Mouse (Mus musculus): ENCODE data around the gene Asl. TPM values are rescaled to one million over a fixed set of nuclear protein-coding genes. Genes with fewer than 3 reads are reported as not detected.

Asl gene
- 34.0 and 39.1 TPM in 2 replicates for total RNA-seq (2014; rRNA removed)
- 52.8 and 54.0 TPM in 2 replicates for polyA plus RNA-seq (2015; fragmentation: Nextera tagmentation; extraction: Ambion mirVana)

DNA sequence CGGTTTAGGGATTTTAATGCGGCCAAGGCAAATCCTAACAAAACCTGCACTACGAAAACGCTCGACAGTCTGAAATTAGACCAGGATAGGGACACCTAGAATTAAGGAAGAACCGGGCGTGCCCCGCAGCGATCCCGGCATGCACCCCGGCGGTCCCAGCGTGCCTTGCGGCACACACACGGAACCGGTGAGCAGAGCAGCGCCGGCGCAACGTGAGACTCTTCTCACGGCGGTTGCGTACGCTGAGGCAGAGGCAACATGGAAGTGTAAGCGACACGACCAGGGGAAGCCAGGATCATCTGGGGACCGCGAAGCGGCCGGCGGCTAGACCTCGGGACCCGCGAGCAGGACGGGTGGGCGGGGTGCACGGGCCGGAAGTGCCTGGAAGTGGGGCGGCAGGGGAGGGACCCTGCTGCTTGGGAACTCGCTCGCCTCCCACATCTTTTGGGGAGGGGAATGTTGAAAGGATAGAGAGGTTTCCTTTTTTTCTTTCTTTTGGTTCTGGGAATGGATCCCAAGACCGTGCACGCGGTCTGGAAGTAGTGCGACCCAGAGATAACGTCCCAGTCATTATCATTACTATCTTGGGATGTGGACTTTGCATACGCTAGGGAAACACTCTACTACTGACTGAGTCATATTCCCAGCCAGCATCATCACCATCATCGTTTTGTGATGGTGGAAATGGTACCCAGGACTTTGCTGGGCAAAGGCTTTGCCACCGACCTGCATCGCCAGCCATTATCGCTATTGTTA is at the start of gene Asl, which contains the start of gene Crcp:
TSS of gene Asl (minus strand) at position 106 of the 756 bp plus-strand sequence.
TSS of gene Crcp (plus strand) at position 149 of the 756 bp plus-strand sequence.
- no peaks in the 10 kb centered on the region for H3K9me3 ChIP-seq (ENCODE audit: low read length)
- TF ChIP-seq CTCF (IDR thresholded peaks at IDR 0.05), result no peak
- H3K4me1 ChIP-seq (ENCODE audit: insufficient read depth, low read length), result no peaks in the 10 kb centered on the region; the same call in 1 of the 2 replicates
- DNase-seq (ENCODE audit: low spot score) (peak; percentile 84), ATAC-seq (ENCODE audit: low FRiP score) (peak; percentile 80)
- H3K27ac ChIP-seq (ENCODE audit: low read depth, low read length), result peak within 1 kb of the TSS; percentile 91
- 2% methylated on average over 51 of the region's 51 CpGs for WGBS
- peak within 1 kb of the TSS; percentile 68 for H3K9ac ChIP-seq (replicated peaks; ENCODE audit: low read length, poor library complexity, severe bottlenecking)
- H3K4me2 ChIP-seq (ENCODE audit: low read depth, low read length, poor library complexity, severe bottlenecking), result peak within 1 kb of the TSS; percentile 53
- H3K4me3 ChIP-seq (ENCODE audit: low read depth, low read length), result peak within 1 kb of the TSS; percentile 59
- no peaks in the 10 kb centered on the region for H3K27me3 ChIP-seq (ENCODE audit: insufficient read depth, low read length)
- no peaks in the 10 kb centered on the region for H3K36me3 ChIP-seq (ENCODE audit: insufficient read depth, low read length)

DNA sequence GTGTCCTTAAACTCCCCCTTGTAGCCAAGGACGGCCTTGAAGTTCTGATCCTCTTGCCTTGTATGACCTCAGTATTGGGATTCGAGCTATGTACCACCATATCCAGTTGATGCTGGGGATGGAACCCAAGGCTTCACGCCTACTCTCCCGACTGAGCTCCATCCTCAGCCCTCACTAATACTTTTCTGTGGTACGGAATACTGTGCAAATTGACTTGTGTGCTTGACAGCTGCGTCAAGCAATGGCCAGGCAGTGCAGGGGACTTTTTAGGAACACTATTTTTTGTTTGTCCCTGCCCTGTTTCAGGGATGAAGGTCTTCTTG is 49.7 kb upstream of the Asl start:
- TF ChIP-seq CTCF (IDR thresholded peaks at IDR 0.05), result no peak
- H3K4me3 ChIP-seq (ENCODE audit: low read depth, low read length), result peak overlapping the region; percentile 79
- peak overlapping the region; percentile 73 for H3K4me2 ChIP-seq (ENCODE audit: low read depth, low read length, poor library complexity, severe bottlenecking)
- WGBS, result 34% methylated on average over 6 of the region's 6 CpGs
- H3K9ac ChIP-seq (replicated peaks; ENCODE audit: low read length, poor library complexity, severe bottlenecking), result peak overlapping the region; percentile 88; the same call in 1 of the 2 replicates
- no peaks in the 10 kb centered on the region for H3K4me1 ChIP-seq (ENCODE audit: insufficient read depth, low read length)
- H3K9me3 ChIP-seq (ENCODE audit: low read length), result no peaks in the 10 kb centered on the region
- no peaks in the 10 kb centered on the region for H3K36me3 ChIP-seq (ENCODE audit: insufficient read depth, low read length)
- ATAC-seq (ENCODE audit: low FRiP score) (peak; percentile 51), DNase-seq (ENCODE audit: low spot score) (no peak)
- H3K27me3 ChIP-seq (ENCODE audit: insufficient read depth, low read length), result no peaks in the 10 kb centered on the region
- peak overlapping the region; percentile 82; the same call in 1 of the 2 replicates for H3K27ac ChIP-seq (ENCODE audit: low read depth, low read length)

DNA sequence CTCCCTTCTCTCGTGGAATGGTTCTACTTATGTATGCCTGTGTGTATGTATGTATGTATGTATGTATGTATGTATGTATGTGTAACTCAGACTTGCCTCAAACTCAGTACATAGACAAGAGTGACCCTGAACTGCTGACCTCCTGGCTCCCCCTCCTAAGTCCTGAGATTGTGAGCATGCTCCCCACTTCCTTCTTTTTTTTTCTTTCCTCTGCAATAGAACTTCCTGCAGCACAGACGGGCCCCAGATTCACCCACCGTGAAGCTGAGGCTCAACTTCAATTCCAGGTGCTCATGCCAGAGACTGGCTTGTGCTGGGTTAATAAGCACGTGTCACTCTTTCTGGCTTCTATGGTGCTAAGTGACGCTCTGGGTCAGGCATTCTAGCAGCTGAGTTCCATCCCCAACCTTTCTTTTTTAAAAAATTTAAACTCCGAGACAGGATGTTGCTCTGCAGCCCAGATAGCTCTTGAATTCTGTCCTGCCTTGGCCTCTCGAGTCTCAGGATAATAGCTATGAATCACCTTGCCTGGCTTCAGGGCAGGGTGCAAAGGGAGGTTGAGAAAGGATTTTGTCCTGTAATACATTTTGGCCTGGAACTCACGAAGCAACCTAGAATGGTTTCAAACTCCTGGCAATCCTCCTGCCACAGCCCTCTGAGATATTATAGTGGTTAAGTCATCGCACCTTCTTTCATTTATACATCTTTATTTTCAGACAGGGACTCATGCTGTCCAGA is 49.2 kb upstream of the Asl start:
- H3K36me3 ChIP-seq (ENCODE audit: insufficient read depth, low read length), result no peaks in the 10 kb centered on the region
- no peak for TF ChIP-seq CTCF (IDR thresholded peaks at IDR 0.05)
- no peaks in the 10 kb centered on the region for H3K4me1 ChIP-seq (ENCODE audit: insufficient read depth, low read length)
- ATAC-seq (ENCODE audit: low FRiP score), result no peak
- H3K9me3 ChIP-seq (ENCODE audit: low read length), result no peaks in the 10 kb centered on the region
- DNase-seq (ENCODE audit: low spot score), result no peak
- no peak overlapping the region for H3K27ac ChIP-seq (ENCODE audit: low read depth, low read length)
- no peaks in the 10 kb centered on the region for H3K27me3 ChIP-seq (ENCODE audit: insufficient read depth, low read length)
- peak overlapping the region; percentile 79; the same call in 1 of the 2 replicates for H3K4me3 ChIP-seq (ENCODE audit: low read depth, low read length)
- peak overlapping the region; percentile 73; the same call in 1 of the 2 replicates for H3K4me2 ChIP-seq (ENCODE audit: low read depth, low read length, poor library complexity, severe bottlenecking)
- H3K9ac ChIP-seq (replicated peaks; ENCODE audit: low read length, poor library complexity, severe bottlenecking), result no peak overlapping the region
- 84% methylated on average over 9 of the region's 9 CpGs for WGBS

DNA sequence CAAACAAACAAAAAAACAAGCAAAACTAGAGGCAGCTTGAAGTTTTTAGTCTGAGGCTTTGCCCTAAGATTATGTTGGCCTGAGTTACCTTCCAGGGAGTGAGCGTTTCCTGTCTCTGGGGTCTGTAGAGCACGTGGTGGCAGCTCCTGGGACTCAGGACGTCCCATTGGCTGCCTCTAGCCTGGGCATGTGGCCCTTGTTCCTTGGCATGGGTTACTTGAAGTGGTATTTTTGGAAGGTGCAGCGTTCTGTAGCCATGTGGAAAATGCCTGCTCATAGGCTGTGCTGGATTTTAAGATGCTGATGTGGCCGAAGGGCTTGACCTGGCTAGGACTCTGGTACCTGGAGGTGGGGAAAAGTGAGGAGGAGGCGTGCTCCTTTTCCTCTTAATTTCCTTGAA is 47.3 kb upstream of the Asl start:
- WGBS, result 64% methylated on average over 6 of the region's 6 CpGs
- Histone ChIP-seq H3K4me1 (ENCODE audit: insufficient read depth, low read length) (no peaks in the 10 kb centered on the region), H3K27ac (ENCODE audit: low read depth, low read length) (no peak overlapping the region), H3K36me3 (ENCODE audit: insufficient read depth, low read length) (no peaks in the 10 kb centered on the region), H3K9me3 (ENCODE audit: low read length) (no peaks in the 10 kb centered on the region), H3K4me2 (ENCODE audit: low read depth, low read length, poor library complexity, severe bottlenecking) (no peak overlapping the region), H3K4me3 (ENCODE audit: low read depth, low read length) (no peak overlapping the region), H3K27me3 (ENCODE audit: insufficient read depth, low read length) (no peaks in the 10 kb centered on the region), H3K9ac (replicated peaks; ENCODE audit: low read length, poor library complexity, severe bottlenecking) (no peak overlapping the region)
- TF ChIP-seq CTCF (IDR thresholded peaks at IDR 0.05), result no peak
- no peak for DNase-seq (ENCODE audit: low spot score)
- ATAC-seq (ENCODE audit: low FRiP score), result no peak

DNA sequence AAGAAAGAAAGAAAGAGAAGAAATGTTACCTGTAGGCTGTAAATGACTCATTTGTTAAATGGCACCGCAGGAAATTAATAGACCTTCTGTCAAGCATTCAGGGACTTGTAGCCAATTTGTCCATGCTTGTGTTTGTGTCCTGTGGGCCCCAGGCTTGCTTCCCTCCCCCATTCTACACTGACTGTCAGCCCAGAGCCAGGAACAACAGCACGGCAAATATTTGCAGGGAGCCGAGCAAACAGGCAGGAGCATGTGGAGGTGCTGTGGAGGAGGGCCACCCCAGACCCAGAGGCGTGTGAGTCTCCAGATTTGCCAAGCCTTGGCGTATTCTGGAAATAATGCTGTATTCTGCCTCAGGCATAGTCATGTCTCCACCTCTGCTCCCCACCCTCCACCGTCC is 45.4 kb upstream of the Asl start:
- H3K4me1 ChIP-seq (ENCODE audit: insufficient read depth, low read length), result no peaks in the 10 kb centered on the region
- H3K27me3 ChIP-seq (ENCODE audit: insufficient read depth, low read length), result no peaks in the 10 kb centered on the region
- no peaks in the 10 kb centered on the region for H3K9me3 ChIP-seq (ENCODE audit: low read length)
- no peak for DNase-seq (ENCODE audit: low spot score)
- ATAC-seq (ENCODE audit: low FRiP score), result no peak
- H3K4me3 ChIP-seq (ENCODE audit: low read depth, low read length), result no peak overlapping the region
- no peak for TF ChIP-seq CTCF (IDR thresholded peaks at IDR 0.05)
- no peak overlapping the region for H3K27ac ChIP-seq (ENCODE audit: low read depth, low read length)
- no peak overlapping the region for H3K4me2 ChIP-seq (ENCODE audit: low read depth, low read length, poor library complexity, severe bottlenecking)
- H3K36me3 ChIP-seq (ENCODE audit: insufficient read depth, low read length), result no peaks in the 10 kb centered on the region
- 80% methylated on average over 6 of the region's 6 CpGs for WGBS
- H3K9ac ChIP-seq (replicated peaks; ENCODE audit: low read length, poor library complexity, severe bottlenecking), result no peak overlapping the region

DNA sequence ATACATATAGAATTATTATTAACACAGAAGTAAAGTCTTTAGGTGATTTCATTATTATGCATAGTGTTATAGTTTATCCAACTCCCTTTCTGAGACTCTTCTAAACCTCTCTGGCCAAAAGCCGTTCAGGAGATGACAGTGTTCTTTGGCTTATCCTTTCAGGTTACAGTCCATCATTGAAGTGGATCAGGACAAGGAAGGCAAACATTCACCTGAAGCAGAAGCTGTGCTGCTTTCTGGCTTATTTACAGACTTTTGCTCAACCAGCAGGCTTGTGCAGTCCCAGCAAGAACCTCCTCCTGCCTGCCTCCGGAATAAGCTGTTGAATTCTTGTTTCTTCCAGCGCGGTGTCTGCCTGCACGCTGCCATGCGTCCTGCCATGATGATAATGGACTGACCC is 44.0 kb upstream of the Asl start, which contains the start of gene Tpst1:
TSS of gene Tpst1 (plus strand) at position 301 of the 400 bp plus-strand sequence.
- Histone ChIP-seq H3K9ac (replicated peaks; ENCODE audit: low read length, poor library complexity, severe bottlenecking) (no peak within 1 kb of the TSS), H3K27me3 (ENCODE audit: insufficient read depth, low read length) (no peaks in the 10 kb centered on the region), H3K4me2 (ENCODE audit: low read depth, low read length, poor library complexity, severe bottlenecking) (no peak within 1 kb of the TSS), H3K36me3 (ENCODE audit: insufficient read depth, low read length) (no peaks in the 10 kb centered on the region), H3K27ac (ENCODE audit: low read depth, low read length) (no peak within 1 kb of the TSS), H3K9me3 (ENCODE audit: low read length) (no peaks in the 10 kb centered on the region), H3K4me3 (ENCODE audit: low read depth, low read length) (no peak within 1 kb of the TSS), H3K4me1 (ENCODE audit: insufficient read depth, low read length) (no peaks in the 10 kb centered on the region)
- DNase-seq (ENCODE audit: low spot score) (no peak), ATAC-seq (ENCODE audit: low FRiP score) (no peak)
- TF ChIP-seq CTCF (IDR thresholded peaks at IDR 0.05), result no peak
- 93% methylated on average over 6 of the region's 6 CpGs for WGBS
